Mouse (Mus musculus): ENCODE measurements at regions not wholly inside any gene's neighbourhood (a gene's known extent, or its start where the extent isn't known, plus 50 kb on each side); places are given as distances from the start of the nearest gene placed in this dataset.

DNA sequence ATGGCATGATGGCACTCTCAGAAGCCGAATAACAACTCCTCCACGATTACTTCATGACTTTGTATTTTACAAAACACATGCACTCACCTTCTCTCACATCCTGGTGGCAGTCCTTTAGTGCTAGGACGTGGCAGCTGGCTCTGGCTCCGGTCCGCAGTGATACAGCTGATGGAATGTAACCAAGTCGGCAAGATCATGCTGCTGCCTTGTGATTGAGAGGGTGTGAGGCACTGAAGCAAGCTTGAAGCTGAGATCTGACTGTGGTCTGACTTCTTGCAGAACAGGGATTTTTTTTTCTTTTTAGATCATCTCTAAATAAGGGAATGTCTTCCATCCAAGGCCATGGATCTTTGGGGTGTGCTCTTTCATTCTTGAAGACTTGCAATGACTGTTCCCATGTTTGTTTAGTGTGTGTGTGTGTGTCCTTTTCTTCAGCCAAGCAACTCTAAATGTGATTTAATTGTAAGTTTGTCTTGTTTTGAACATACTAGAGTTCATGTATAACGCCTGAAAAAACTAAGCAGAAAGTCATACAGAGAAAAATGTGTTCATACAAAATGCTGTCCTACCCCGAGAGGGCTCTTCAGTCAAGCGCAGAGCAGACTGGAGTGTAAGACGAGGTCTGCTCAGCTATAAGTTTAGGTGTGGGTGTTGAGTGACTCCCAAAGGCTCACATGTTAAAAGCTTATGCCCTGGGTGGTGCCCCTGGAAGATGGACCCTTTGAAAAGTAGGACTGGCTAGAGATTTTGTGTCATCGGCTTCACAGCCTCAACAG is 116.1 kb upstream of the Ankrd55 start:
- peak; percentile 34 for DNase-seq (ENCODE audit: low spot score)

DNA sequence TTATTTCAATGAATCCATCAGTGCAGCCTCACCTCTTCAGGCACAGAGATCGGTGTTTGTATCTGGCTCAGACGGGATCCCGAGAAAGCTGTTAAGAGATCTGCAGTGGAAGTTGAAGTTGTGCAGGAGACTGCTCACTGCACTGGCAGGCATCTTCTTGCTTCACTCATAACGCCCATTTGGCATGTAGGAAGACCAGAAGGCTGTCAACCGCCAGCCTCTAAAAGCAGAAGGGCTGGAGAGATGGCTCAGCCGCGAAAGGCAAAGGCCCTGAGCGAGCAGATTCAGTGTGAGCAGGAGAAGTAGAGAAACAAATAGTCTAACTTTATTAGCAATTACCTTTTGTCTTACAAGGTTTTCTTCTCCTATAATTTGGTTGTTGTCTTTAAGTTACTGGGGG is 114.3 kb upstream of the Ankrd55 start:
- no peak for DNase-seq (ENCODE audit: low spot score)

DNA sequence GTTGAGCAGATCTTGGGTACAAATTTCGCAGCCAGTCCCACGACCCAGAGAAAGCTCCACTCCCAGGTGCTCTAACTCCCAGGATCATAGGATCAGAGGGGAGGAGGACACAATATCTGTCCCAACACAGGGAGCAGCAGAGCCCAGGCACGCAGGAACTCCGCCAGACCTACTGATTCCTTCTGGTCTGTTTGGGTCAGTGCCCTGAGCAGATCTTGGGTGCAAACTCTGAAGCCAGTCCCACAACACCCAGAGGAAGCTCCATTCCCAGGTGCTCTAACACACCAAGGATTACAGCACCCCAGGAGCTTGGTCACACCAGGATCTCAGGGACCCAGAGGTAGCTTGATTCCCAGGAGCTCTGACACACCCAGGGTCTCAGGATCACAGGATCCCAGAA is 110.2 kb upstream of the Ankrd55 start:
- no peak for DNase-seq (ENCODE audit: low spot score)

DNA sequence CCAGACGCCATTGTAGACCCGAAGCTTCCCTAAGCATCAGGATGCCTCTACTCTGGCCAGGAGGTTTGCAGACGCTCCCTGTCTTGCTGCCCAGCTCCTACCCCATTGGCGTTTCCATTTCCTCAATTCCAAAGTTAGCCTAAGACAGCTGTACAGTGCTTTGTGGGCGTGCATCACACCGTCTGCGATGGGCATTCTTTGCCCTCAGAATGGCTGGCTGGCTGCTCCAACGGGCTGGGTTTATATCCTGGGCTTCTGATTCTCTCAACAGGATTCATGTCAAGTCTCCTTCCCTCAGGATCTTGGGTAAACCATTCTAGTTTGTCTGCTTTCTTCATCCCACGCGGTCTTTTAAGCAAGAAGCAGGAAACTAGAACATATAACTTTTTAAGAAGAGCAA is 104.3 kb upstream of the Ankrd55 start:
- DNase-seq (ENCODE audit: low spot score), result no peak

DNA sequence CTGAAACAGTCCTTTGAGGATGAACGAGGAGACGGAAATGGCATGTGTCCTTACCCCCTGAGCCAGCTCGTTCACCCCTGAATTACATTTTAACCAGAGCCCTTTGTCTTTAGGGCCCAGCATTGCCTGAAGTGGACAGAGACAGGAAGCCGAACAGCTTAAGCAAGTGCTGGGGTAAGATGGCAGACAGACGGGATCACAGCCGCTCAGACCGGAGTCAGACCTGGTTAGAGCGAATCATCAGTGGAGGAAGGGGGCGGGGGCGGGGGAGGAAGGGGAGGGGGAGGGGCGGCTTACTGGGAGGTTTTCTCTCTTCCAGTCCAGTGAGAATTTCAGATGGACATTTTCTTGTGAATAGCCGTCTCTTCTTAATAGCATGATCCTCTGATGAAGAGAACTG is 103.1 kb upstream of the Ankrd55 start:
- no peak for DNase-seq (ENCODE audit: low spot score)

DNA sequence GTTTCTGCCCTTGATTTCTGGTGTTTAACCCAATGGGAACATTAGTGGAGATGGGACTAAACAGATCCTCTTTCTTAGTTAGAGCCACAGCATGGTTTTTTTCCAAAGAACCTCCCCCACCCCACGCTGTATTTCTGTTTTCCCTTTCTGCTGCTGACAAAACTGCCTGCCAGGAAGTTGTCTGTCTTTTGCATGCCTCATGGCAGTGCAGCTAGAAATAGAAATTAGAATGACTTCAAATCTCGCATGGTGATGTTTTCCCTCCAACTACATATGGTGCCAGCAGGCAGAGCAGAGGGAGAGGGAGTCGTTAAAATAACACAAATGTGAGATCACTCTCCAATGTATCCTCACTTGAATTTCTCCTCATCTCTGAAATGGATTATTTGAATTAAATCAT is 101.0 kb upstream of the Ankrd55 start:
- peak; percentile 33 for DNase-seq (ENCODE audit: low spot score)

DNA sequence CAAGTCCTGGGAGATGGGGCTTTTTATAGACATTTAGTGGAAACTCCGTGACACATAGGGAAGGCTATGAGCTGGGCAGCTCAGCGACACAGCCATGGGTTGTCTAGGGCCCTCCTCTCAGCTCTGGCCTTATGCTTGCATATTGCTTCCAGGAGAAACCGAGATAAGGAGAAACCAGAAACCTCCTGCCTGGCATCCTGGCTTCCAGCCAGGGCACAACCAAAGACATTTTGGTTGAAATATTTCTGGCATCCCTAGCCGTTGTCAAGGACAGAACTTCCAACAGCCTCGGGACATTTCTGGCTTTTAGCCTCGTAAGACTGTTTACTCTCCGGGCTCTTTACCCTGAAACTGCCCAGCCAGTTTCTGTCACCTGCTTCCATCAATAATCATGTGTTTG is 99.9 kb upstream of the Ankrd55 start:
- DNase-seq (ENCODE audit: low spot score), result peak; percentile 61

DNA sequence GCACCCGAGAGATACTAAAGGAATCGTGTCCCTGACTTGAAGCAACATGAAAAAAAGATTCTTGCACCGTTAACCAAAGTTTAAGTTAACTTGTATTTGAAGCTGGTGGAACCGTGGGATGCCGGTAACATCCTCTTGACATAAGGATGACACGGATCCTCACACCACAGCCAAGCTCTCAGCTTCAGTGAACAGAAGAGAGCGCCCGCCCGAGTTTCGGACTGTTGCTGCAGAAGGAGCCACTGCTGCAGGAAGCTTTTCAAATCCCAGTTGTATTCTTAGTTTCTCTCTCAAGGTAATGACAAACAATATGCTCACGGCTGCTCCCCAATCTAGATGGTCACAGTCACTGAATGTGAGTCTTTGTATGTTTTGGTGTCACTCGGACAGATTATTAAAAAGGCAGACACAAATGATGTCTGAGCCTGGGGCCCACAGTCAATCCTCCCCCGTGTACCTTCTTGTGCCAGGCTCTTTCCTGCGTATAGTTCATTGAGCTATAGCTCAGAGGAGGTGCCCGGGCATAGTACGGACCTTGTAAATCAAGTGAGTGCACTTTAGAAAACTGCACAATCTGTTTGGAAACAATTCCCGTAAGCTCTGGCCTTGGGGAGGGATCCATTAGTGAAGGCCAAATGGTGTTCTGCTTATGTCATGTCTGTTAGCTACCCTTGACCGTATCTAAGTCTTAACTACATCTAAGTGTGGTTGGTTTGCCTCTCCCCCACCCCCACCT is 99.3 kb upstream of the Ankrd55 start:
- no peak for DNase-seq (ENCODE audit: low spot score)

DNA sequence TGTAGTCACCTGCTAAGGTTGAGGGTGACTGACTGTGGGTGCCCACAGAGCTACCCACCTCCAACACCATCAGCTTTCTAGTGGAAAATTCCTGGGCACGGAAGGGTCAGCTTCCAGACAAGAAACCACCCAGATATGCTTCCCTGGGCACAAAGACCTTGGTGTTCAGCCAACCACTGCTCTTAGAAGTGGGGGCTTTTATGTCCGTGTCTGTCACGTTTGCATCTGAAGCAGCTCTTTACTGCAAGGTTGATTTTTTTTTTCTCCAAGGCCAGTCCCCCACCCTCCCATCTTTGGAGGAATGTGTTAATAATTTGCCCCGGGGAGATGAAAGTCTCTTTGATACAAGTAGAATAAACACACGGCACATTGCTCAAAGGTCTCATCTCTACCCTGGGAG is 98.6 kb upstream of the Ankrd55 start:
- no peak for DNase-seq (ENCODE audit: low spot score)

DNA sequence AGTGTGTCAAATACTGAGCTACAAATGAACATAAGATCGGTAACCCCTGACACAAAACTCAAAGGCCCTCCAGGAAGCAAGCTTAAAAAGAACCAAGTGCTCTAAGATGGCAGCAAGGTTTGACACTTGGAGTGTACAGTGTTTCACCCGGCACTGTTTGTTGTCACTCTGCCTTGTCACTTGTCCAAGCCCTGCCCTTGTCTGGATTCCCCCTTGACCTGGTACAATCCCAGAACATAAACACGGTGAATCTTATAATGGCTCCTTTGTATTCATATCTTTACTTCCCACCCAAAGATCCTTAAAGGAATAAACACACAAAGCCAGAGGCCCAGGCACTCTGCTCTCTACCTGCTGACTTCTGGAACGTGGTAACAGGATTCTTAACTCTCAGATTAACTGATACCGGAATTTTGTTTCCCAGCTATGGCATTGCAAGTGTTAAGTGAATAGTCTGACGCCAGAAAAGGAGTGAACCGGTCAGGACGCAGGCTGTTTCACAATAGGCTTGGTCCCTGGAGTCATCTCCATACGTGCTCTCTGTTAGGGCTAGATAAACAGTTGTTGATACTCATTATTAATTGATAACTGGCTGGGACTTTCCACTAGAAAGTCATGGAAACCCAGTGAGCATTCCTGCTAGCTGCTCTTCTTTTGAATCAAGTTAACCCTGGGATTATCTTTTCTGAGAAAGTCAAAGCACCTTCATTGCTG is 95.9 kb upstream of the Ankrd55 start:
- DNase-seq (ENCODE audit: low spot score), result no peak

DNA sequence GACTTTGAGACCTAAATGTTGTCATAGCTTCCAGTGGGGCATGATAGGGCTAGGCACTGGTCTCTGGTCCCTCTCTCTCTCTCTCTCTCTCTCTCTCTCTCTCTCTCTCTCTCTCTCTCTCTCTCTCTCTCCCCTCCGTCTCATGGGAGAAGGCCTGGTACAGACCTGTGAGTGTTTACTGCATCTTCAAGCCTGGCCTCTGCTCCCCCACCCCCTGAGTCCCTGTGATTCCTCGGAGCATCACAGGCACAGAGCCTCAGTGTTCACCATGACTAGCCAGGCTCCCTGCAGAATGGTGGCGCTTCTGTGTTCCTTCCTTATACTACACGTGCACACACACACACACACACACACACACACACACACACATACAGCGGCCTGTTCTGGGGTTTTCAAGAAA is 94.6 kb upstream of the Ankrd55 start:
- DNase-seq (ENCODE audit: low spot score), result no peak

DNA sequence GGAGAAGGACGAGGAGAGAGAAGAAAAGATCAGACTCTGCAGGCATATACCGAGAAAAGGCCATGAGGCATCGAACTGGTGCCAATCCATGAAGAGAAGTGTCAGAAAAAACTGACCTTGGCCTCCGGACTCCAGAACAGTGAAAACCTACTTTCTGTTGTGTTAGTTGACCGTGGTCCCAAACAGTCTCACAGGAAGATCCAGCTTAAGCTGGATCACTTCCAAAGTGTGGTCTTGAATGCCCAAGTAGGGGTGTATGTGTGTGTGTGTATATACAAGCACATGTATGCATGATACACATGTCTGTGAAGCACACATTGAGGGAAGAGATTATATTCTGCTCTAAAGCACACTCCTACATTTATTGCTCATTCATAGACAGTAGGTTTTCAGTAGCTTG is 93.3 kb upstream of the Ankrd55 start:
- DNase-seq (ENCODE audit: low spot score), result no peak

DNA sequence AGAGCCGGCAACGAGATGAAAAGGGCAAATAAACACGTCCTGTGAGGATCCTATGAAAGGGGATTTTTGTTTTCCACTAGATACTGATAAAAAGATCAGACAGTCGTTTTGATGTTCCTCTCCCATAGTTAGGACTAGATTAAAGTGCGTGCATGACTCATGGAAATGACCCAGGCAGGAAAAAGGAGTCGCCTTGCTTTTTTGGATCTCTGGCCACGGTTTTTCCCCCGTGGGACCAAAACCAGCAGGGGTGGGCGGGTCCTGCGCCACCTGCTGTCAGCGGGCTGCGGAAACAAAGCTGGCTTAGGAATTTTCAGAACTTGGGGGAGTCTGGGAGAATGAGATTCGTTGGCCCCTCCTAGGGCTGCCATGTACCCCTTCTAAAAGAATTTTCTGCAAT is 91.5 kb upstream of the Ankrd55 start:
- DNase-seq (ENCODE audit: low spot score), result peak; percentile 82

DNA sequence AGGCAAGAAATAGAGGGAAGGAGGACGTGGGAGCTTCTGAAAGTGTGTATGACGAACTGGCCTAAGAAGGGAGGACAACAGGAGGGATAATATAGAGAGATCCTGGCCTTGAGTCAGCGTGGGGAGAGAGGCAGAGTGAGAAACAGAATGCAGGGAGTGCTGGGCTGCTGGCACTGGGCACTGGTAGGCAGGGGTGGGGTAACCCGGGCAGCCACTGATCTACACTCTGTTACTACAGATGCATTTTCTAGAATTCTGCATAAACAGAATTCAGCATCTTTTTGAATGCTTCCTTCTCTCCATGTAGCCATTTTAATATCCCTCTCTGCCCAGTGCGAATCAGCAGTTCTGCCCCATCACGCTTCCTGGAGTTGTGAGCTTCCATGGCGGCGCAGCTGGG is 84.5 kb upstream of the Ankrd55 start:
- no peak for DNase-seq (ENCODE audit: low spot score)

DNA sequence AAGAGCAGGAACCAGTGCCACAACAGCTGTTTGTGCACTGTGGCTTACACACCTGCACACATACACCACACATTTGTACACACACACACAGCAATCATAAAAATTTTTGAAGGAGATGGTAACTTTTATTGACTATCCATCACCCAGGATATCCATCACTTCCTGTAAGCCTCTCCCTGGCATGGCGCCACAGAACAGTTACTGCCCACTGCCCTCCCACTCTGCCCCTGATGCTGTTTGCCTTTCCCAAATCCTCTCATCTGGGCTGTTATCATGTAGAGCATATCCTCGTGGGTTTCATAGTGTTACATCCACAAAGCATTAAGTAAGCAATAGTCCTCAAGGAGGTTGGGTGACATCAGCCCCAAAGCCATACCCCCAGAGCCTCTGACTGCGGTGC is 84.0 kb upstream of the Ankrd55 start:
- DNase-seq (ENCODE audit: low spot score), result no peak

DNA sequence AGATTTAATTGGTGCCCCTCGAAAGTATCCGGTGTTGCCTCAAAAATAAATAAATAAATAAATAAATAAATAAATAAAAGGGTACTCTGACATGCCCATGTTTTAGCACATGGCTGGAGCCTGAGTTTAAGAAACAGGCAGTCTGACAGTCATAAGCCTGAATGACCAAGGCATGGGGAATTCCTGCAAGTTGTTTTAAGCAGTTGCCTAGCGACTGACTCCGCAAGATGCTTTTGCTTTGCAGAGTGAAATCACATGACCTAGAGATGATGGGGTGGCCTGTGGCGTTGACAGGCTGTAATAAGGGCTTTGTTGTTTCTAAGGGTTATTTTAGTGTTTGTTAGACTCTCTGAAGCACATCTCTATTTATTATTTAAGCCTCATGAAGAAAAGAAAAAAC is 83.4 kb upstream of the Ankrd55 start:
- no peak for DNase-seq (ENCODE audit: low spot score)

DNA sequence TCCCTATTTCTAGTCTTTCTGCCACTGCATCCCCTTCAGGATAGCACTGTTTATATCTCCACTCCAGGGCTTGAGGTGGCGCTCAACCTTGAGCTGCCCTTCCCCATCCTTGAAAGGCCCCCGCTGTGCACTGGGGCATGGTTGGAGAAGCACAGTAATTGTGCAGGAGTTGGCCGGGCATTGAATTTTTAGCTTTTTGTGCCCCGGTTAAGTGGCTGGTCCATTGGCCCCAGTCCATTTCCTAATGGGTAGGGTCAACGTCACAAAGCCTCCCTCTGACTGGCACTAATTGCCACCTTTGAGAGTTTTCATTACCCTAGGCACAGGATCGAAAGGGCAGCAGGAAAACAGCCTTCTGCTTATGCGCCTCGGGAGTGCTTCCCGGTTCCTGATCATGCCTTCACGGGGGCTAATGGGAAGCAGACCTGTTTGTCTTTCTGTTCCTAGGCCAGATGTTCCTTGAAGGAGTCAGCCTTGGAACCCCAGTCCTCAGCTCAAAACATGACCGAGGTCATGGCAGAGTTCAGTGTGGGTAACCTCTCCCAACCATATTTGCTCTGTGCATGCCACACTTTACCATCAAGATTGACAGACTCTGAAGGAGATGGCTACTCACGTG is 80.5 kb upstream of the Ankrd55 start:
- no peak for DNase-seq (ENCODE audit: low spot score)

DNA sequence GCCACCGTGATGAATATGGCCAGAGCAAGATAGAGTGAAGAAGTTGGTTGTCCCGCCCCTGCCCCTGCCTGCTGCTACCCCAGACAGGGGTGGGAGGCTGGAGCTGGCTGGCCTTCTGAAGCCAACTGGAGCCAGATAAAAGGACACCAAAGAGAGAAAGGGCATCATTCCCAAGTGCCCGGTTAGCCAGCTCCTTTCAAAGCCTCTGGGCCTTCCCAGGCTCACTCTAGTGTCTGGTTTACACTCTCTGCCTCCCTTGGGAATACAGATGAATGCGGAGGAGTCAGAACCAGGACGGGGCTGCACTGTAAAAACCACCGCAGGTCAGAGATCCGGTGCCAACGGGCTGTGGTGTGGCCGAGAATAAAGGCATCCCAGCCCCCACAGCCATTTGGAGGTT is 76.4 kb upstream of the Ankrd55 start:
- DNase-seq (ENCODE audit: low spot score), result no peak

DNA sequence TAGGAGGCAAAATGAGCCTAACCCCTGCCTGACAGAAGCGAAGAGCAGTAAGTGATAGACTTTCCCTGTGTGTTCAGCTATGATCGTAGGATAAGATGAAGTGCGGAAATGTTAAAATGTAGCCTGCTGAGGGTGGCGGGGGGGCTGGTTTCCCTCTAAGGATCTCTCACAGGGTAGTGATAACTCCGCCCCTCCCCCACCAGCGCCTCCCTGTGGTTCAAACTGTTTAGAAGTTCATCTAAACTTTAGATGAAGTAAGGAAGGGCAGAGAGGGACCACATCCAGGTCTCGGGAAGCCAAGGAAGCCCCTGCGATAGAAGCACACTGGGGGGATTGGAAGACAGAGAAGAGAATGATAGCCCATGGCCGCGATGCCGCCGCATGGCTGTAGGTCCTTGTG is 75.9 kb upstream of the Ankrd55 start:
- no peak for DNase-seq (ENCODE audit: low spot score)

DNA sequence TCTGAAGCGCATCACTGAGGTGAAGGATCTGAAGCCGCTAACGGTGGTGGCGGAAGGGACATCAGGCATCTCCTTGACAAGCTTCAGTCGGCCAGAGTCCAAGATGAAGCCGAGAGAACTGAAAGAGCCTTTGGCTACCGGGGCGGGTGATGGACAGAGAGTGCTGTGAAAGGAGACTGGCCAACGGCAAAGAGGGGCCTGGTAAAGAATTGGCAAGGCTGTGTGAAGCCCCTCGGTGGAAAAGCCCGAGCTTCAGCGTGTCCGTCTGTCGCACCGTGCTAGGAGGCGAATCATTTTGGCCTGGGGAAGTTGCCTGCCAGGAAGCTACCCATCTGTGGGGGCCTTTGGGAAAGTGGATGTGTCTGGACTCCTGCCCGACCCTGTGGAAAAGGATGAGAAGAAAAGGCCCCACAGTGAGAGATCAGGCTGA is 74.6 kb upstream of the Ankrd55 start:
- no peak for DNase-seq (ENCODE audit: low spot score)

DNA sequence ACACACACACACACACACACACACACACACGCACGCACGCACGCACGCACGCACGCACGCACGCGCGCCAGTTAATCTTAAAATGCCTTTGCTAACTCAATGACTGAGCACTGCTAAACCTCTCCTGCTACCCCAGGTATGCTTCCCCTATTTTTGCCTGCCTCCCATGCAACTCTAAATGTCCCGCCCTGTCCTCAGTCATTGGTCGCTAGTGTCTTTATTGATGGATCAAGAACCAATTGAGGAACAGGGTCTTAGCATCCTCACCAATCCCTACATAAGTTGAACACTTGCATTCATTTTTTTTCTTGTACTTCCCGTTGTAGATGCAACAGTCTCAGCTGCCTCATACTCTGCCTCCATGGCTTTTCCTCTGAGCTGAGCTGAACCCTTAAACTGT is 72.2 kb upstream of the Ankrd55 start:
- no peak for DNase-seq (ENCODE audit: low spot score)

DNA sequence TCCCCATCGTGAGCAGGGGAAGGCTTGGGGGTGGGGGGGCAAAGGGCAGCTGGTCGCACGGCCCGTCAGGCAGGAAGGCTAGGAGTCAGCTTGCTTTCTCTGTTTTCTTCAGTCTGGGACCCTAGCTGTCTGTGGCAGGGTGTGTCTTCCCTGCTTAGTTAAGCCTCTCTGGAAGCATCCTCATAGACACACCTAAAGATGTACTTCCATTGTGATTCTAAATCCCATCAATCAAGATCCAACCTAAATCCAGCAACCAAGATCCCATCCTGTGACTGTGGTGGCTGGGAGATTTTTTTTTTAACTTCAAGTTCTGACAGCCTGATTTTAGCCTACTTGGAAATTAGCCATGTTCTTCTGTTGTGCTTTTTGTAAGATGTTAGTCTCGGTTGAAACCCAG is 69.9 kb upstream of the Ankrd55 start:
- DNase-seq (ENCODE audit: low spot score), result no peak

Data from heart, adult 8-10 months (tissue).